Mouse (Mus musculus) heart, embryonic 10.5 days (tissue): ENCODE measurements around the gene Zswim7. TPM values are rescaled to one million over a fixed set of nuclear protein-coding genes. Genes with fewer than 3 reads are reported as not detected.

Experiments used
- DNase-seq: peaks from one replicate; pipeline ENCODE4 v3.0.0-alpha.2; 2017; ENCODE audit warnings: low spot score
- H3K27ac ChIP-seq: fragments of 300-500 bp; sonication (generic); 2 replicates; pipeline ENCODE4 v1.5.1; 2016; ENCODE audit warnings: mild to moderate bottlenecking
- H3K27me3 ChIP-seq: fragments of 300-500 bp; sonication (generic); 2 replicates; pipeline ENCODE4 v1.6.1; 2016; ENCODE audit warnings: mild to moderate bottlenecking; ENCODE audit not compliant: poor library complexity, insufficient read depth, severe bottlenecking
- H3K36me3 ChIP-seq: fragments of 300-500 bp; sonication (generic); 2 replicates; pipeline ENCODE4 v1.6.1; 2016; ENCODE audit warnings: mild to moderate bottlenecking, moderate library complexity
- H3K4me1 ChIP-seq: fragments of 300-500 bp; sonication (generic); 2 replicates; pipeline ENCODE4 v1.6.1; 2016; ENCODE audit warnings: mild to moderate bottlenecking
- H3K4me3 ChIP-seq: fragments of 300-500 bp; sonication (generic); 2 replicates; pipeline ENCODE4 v1.5.1; 2016; ENCODE audit warnings: mild to moderate bottlenecking, moderate library complexity
- H3K9me3 ChIP-seq: fragments of 300-500 bp; sonication (generic); 2 replicates; pipeline ENCODE4 v1.6.1; 2016; ENCODE audit warnings: mild to moderate bottlenecking, moderate library complexity
- WGBS: fragments of 180-500 bp; shearing (Covaris S2); methylation state at CpG from one replicate; pipeline ENCODE4 v1.1.7; 2016; 5-methylcytosine and 5-hydroxymethylcytosine counted together
- polyA plus RNA-seq: library from polyadenylated mRNA; unstranded; fragments of >200 nt; fragmentation: Nextera tagmentation; extraction: Ambion mirVana; gene quantifications from 2 replicates; pipeline ENCODE4 v1.2.1, GENCODE M21; 2016

Gene Zswim7
- polyA plus RNA-seq, 1 experiment from 2014 or later = 19.6 TPM

GRCm38 (mm10) chr11:62248401-62249244, 32.6 kb downstream of the Zswim7 start, which contains the start of gene Adora2b:
Adora2b (plus strand) TSS chr11:62248984.
- peak within 1 kb of the TSS; percentile 77 for H3K4me3 ChIP-seq
- 0 out of 2 replicates have a peak, but pooled peaks cover 6% of the 10 kb centered on the region for H3K9me3 ChIP-seq
- H3K27me3 ChIP-seq = peaks cover 53% of the 10 kb centered on the region
- peak; percentile 89 for DNase-seq
- under 1% methylated on average over 69 of the region's 69 CpGs for WGBS
- H3K4me1 ChIP-seq = peaks cover 23% of the 10 kb centered on the region
- H3K27ac ChIP-seq = peak within 1 kb of the TSS; percentile 45
- H3K36me3 ChIP-seq = no peaks in the 10 kb centered on the region

GRCm38 (mm10) chr11:62247759-62248400, 33.3 kb downstream of the Zswim7 start:
- Histone ChIP-seq H3K27me3 (peaks cover 46% of the 10 kb centered on the region), H3K4me3 (peak overlapping the region; percentile 77), H3K27ac (no peak overlapping the region), H3K36me3 (no peaks in the 10 kb centered on the region), H3K9me3 (0 out of 2 replicates have a peak, but pooled peaks cover 6% of the 10 kb centered on the region), H3K4me1 (peaks cover 23% of the 10 kb centered on the region)
- 38% methylated on average over 18 of the region's 18 CpGs for WGBS
- no peak for DNase-seq

GRCm38 (mm10) chr11:62244471-62244870, 36.7 kb downstream of the Zswim7 start:
- peaks cover 13% of the 10 kb centered on the region for H3K4me1 ChIP-seq
- H3K9me3 ChIP-seq = 0 out of 2 replicates have a peak, but pooled peaks cover 6% of the 10 kb centered on the region
- H3K36me3 ChIP-seq = no peaks in the 10 kb centered on the region
- no peak for DNase-seq
- peaks cover 11% of the 10 kb centered on the region for H3K27me3 ChIP-seq
- H3K27ac ChIP-seq = no peak overlapping the region
- H3K4me3 ChIP-seq = no peak overlapping the region
- 84% methylated on average over 4 of the region's 4 CpGs for WGBS

GRCm38 (mm10) chr11:62243871-62244270, 37.3 kb downstream of the Zswim7 start:
- 87% methylated on average over 8 of the region's 8 CpGs for WGBS
- H3K27me3 ChIP-seq = peaks cover 5% of the 10 kb centered on the region; the same call in 1 of the 2 replicates

GRCm38 (mm10) chr11:62240631-62241261, 40.4 kb downstream of the Zswim7 start:
- no peak overlapping the region for H3K27ac ChIP-seq
- 77% methylated on average over 12 of the region's 12 CpGs for WGBS

More at GRCm38 (mm10) chr11:62243871-62244270, 37.3 kb downstream of the Zswim7 start:
- Histone ChIP-seq H3K4me1 (peaks cover 7% of the 10 kb centered on the region), H3K9me3 (0 out of 2 replicates have a peak, but pooled peaks cover 6% of the 10 kb centered on the region), H3K27ac (no peak overlapping the region), H3K4me3 (no peak overlapping the region), H3K36me3 (no peaks in the 10 kb centered on the region)
- DNase-seq = no peak

GRCm38 (mm10) chr11:62224797-62225196, 56.4 kb downstream of the Zswim7 start:
- Histone ChIP-seq H3K4me1 (peaks cover 19% of the 10 kb centered on the region), H3K36me3 (no peaks in the 10 kb centered on the region), H3K27me3 (no peaks in the 10 kb centered on the region), H3K9me3 (no peaks in the 10 kb centered on the region), H3K27ac (no peak overlapping the region), H3K4me3 (no peak overlapping the region)
- WGBS = 66% methylated on average over 4 of the region's 4 CpGs
- DNase-seq = no peak

More at GRCm38 (mm10) chr11:62240631-62241261, 40.4 kb downstream of the Zswim7 start:
- Histone ChIP-seq H3K27me3 (no peaks in the 10 kb centered on the region), H3K4me1 (no peaks in the 10 kb centered on the region), H3K36me3 (no peaks in the 10 kb centered on the region), H3K4me3 (no peak overlapping the region), H3K9me3 (0 out of 2 replicates have a peak, but pooled peaks cover 2% of the 10 kb centered on the region)
- DNase-seq = no peak

- 90% methylated on average over 7 of the region's 7 CpGs for WGBS
- Histone ChIP-seq H3K4me1 (peaks cover 23% of the 10 kb centered on the region), H3K9me3 (no peaks in the 10 kb centered on the region), H3K27me3 (no peaks in the 10 kb centered on the region), H3K36me3 (no peaks in the 10 kb centered on the region), H3K4me3 (no peak overlapping the region), H3K27ac (no peak overlapping the region)
- DNase-seq = no peak
Measured at GRCm38 (mm10) chr11:62223962-62224361, 57.2 kb downstream of the Zswim7 start.

- no peaks in the 10 kb centered on the region for H3K27me3 ChIP-seq
- H3K4me1 ChIP-seq = peaks cover 23% of the 10 kb centered on the region
- H3K36me3 ChIP-seq = no peaks in the 10 kb centered on the region
- no peaks in the 10 kb centered on the region for H3K9me3 ChIP-seq
- H3K27ac ChIP-seq = no peak overlapping the region
- no peak for DNase-seq
- H3K4me3 ChIP-seq = no peak overlapping the region
- 84% methylated on average over 5 of the region's 5 CpGs for WGBS
Measured at GRCm38 (mm10) chr11:62223416-62223815, 57.8 kb downstream of the Zswim7 start.

- WGBS = 52% methylated on average over 7 of the region's 7 CpGs
- peaks cover 23% of the 10 kb centered on the region for H3K4me1 ChIP-seq
- no peaks in the 10 kb centered on the region for H3K9me3 ChIP-seq
- no peak overlapping the region for H3K4me3 ChIP-seq
- no peaks in the 10 kb centered on the region for H3K36me3 ChIP-seq
- H3K27me3 ChIP-seq = no peaks in the 10 kb centered on the region
- no peak overlapping the region for H3K27ac ChIP-seq
- no peak for DNase-seq
Measured at GRCm38 (mm10) chr11:62220756-62221510, 60.2 kb downstream of the Zswim7 start.

GRCm38 (mm10) chr11:62217751-62218150, 63.4 kb downstream of the Zswim7 start:
- peaks cover 23% of the 10 kb centered on the region for H3K4me1 ChIP-seq
- H3K36me3 ChIP-seq = no peaks in the 10 kb centered on the region
- no peak overlapping the region for H3K27ac ChIP-seq
- no peak for DNase-seq
- 82% methylated on average over 6 of the region's 6 CpGs for WGBS
- H3K4me3 ChIP-seq = no peak overlapping the region
- no peaks in the 10 kb centered on the region for H3K9me3 ChIP-seq
- H3K27me3 ChIP-seq = no peaks in the 10 kb centered on the region
